Mouse (Mus musculus) heart, embryonic 12.5 days (tissue): Measurements from ENCODE around the gene Drc1. TPM values are rescaled to one million over a fixed set of nuclear protein-coding genes. Genes with fewer than 3 reads are reported as not detected.

Experiments used
- ATAC-seq: fragments of 200-750 bp; cut with Nextera tagmentation; 2 replicates; pipeline ENCODE4 v1.8.0; 2017; ENCODE audit warnings: moderate TSS enrichment, moderate library complexity; ENCODE audit not compliant: insufficient number of reproducible peaks, low FRiP score
- H3K27ac ChIP-seq: fragments of 300-500 bp; sonication (generic); 2 replicates; pipeline ENCODE4 v1.5.1; 2016; ENCODE audit warnings: mild to moderate bottlenecking, moderate library complexity; ENCODE audit not compliant: poor library complexity, severe bottlenecking
- H3K27me3 ChIP-seq: fragments of 300-500 bp; sonication (generic); replicated peaks from 2 replicates; pipeline ENCODE4 v1.6.1; 2016; ENCODE audit warnings: mild to moderate bottlenecking, moderate library complexity
- H3K36me3 ChIP-seq: fragments of 300-500 bp; sonication (generic); 2 replicates; pipeline ENCODE4 v1.6.1; 2016; ENCODE audit warnings: mild to moderate bottlenecking, moderate library complexity
- H3K4me1 ChIP-seq: fragments of 300-500 bp; sonication (generic); replicated peaks from 2 replicates; pipeline ENCODE4 v1.6.1; 2016; ENCODE audit warnings: mild to moderate bottlenecking
- H3K4me2 ChIP-seq: fragments of 300-500 bp; sonication (generic); 2 replicates; pipeline ENCODE4 v1.6.1; 2016; ENCODE audit warnings: mild to moderate bottlenecking, moderate library complexity
- H3K4me3 ChIP-seq: fragments of 300-500 bp; sonication (generic); 2 replicates; pipeline ENCODE4 v1.5.1; 2016; ENCODE audit warnings: mild to moderate bottlenecking
- H3K9ac ChIP-seq: fragments of 300-500 bp; sonication (generic); 2 replicates; pipeline ENCODE4 v1.6.1; 2016; ENCODE audit warnings: mild to moderate bottlenecking, moderate library complexity
- H3K9me3 ChIP-seq: fragments of 300-500 bp; sonication (generic); replicated peaks from 2 replicates; pipeline ENCODE4 v1.6.1; 2016; ENCODE audit warnings: mild to moderate bottlenecking, moderate library complexity
- WGBS: fragments of 180-500 bp; shearing (Covaris S2); methylation state at CpG from one replicate; pipeline ENCODE4 v1.1.7; 2016; 5-methylcytosine and 5-hydroxymethylcytosine counted together
- polyA plus RNA-seq: library from polyadenylated mRNA; unstranded; fragments of >200 nt; fragmentation: Nextera tagmentation; extraction: Ambion mirVana; gene quantifications from 2 replicates; pipeline ENCODE4 v1.2.1, GENCODE M21; 2016

Gene Drc1
- polyA plus RNA-seq, 1 experiment from 2014 or later, result 0.18 TPM

- WGBS, result 57% methylated on average over 2 of the region's 2 CpGs
Measured at GRCm38 (mm10) chr5:30415381-30415780, 134.2 kb downstream of the Drc1 start.

GRCm38 (mm10) chr5:30415876-30416275 is 134.7 kb downstream of the Drc1 start:
- Histone ChIP-seq H3K4me1 (no peaks in the 10 kb centered on the region), H3K4me2 (no peak overlapping the region), H3K27ac (no peak overlapping the region), H3K9me3 (no peaks in the 10 kb centered on the region), H3K27me3 (0 out of 2 replicates have a peak, but pooled peaks cover 17% of the 10 kb centered on the region), H3K4me3 (no peak overlapping the region), H3K9ac (no peak overlapping the region), H3K36me3 (no peaks in the 10 kb centered on the region)
- WGBS, result 58% methylated on average over 4 of the region's 4 CpGs
- no peak for ATAC-seq

More at GRCm38 (mm10) chr5:30415381-30415780, 134.2 kb downstream of the Drc1 start:
- Histone ChIP-seq H3K4me3 (no peak overlapping the region), H3K9ac (no peak overlapping the region), H3K4me1 (no peaks in the 10 kb centered on the region), H3K36me3 (no peaks in the 10 kb centered on the region), H3K4me2 (no peak overlapping the region), H3K9me3 (no peaks in the 10 kb centered on the region), H3K27me3 (0 out of 2 replicates have a peak, but pooled peaks cover 12% of the 10 kb centered on the region), H3K27ac (no peak overlapping the region)
- no peak for ATAC-seq

Other genes with a start within 250 kb of the Drc1 start
- 120 and 123 TPM in 2 replicates for gene Tyms, start 207.8 kb upstream of the Drc1 start, polyA plus RNA-seq
- gene Garem2, start 176.2 kb upstream of the Drc1 start, polyA plus RNA-seq, result 0.40 and 0.51 TPM in 2 replicates
- not detected in 2 replicates for gene 3110082J24Rik, start 175.3 kb upstream of the Drc1 start, polyA plus RNA-seq
- gene Hadha, start 126.2 kb upstream of the Drc1 start, polyA plus RNA-seq, result 237 and 239 TPM in 2 replicates
- 307 and 321 TPM in 2 replicates for gene Hadhb, start 126.1 kb upstream of the Drc1 start, polyA plus RNA-seq
- gene Adgrf3, start 75.7 kb upstream of the Drc1 start, polyA plus RNA-seq, result 0.37 TPM in 1 of 2 replicates, not detected in the other
- 20.8 and 21.4 TPM in 2 replicates for gene Selenoi, start 48.8 kb upstream of the Drc1 start, polyA plus RNA-seq
- 0.14 and 0.15 TPM in 2 replicates for gene Otof, start 180.5 kb downstream of the Drc1 start, polyA plus RNA-seq
- not detected in 2 replicates for gene 1700001C02Rik, start 184.7 kb downstream of the Drc1 start, polyA plus RNA-seq